Mouse (Mus musculus): ENCODE results near the gene Prtn3.

DNA sequence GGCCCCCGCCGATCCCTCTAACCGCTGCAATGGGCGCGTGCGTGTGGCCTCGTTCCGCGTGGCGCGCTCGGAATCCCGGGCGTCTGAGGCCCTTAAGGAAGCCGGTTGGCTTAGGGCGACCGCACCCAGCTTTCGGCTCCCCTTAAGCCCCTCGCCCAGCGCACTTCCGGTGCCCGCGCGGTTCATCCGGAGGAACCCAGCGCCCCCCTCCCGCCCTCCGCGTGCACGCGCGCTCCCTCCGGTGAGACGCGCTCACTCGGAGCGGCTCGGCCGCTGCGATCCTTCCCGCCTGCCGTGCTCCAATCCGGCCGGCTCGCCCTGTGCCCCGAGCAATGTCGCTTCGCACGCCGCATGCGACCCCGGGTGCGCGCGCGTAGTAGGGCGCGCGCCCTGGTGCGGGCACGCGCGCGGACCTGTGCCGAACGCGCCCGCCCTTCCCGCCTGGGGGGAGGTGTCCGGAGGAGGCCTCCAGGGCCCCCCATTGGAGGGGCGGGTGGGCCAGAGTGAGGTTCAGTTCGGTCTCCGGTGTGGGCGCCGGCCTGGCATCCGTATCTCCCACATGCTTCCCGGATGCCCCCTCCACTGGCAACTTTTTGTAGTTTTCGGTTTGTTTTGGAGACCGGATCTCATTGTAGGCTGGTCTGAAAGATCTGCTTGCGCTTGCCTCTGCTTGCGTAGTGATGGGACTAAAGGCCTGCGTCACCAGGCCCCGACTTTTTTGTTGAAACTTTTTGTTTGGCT lies 19.3 kb upstream of the Prtn3 start:
- TF ChIP-seq CTCF (IDR thresholded peaks at IDR 0.05; ENCODE audit: borderline replicate concordance, insufficient read depth, low read length): no peak
- TF ChIP-seq POLR2A (IDR thresholded peaks at IDR 0.05; ENCODE audit: low read depth, low read length): no peak; the same call in none of the 2 replicates

Measured in embryonic fibroblast, embryonic 13.5 days (primary cell).